In genomic region chr12:69420716-69421115, GRCm38 (mm10) we compare ENCODE assay signal across 27 mouse cellular contexts. TPM values are rescaled to one million over a fixed set of nuclear protein-coding genes. Genes with fewer than 3 reads are reported as not detected.
DNase-seq lines count a peak whose midpoint lies in the region; TF ChIP-seq lines count a peak whose summit lies in the region.
"Had no signal": no experiment of that assay in that cellular context is flagged by ENCODE, and none has a peak within 500 bp of the region (broad histone marks: within the 10 kb centered on the region; RNA-seq: fewer than 3 reads in every experiment).

No protein-coding gene starts in this region.

- WGBS in limb, embryonic 10.5 days, result 82% methylated on average over 3 of the region's 3 CpGs
- 48% methylated on average over 2 of the region's 3 CpGs for WGBS in heart, embryonic 10.5 days

- peak overlapping the region; percentile 39 for H3K27ac ChIP-seq in CH12.LX (ENCODE audit: insufficient read depth, low read depth)
- no peak overlapping the region for H3K27ac ChIP-seq in limb, embryonic 10.5 days
- no peak overlapping the region for H3K27ac ChIP-seq in heart, embryonic 10.5 days
- H3K27ac ChIP-seq: embryonic facial prominence, embryonic 15.5 days; heart, embryonic 13.5 days; hindbrain, embryonic 12.5 days; limb, embryonic 15.5 days; liver, embryonic 14.5 days; lung, embryonic 15.5 days; midbrain, embryonic 15.5 days; neural tube, embryonic 15.5 days had no signal

- TF ChIP-seq RAD21 in CH12.LX (IDR thresholded peaks at IDR 0.05; ENCODE audit: low read depth, low read length), result no peak

- TF ChIP-seq POLR2A in CH12.LX (IDR thresholded peaks at IDR 0.05; ENCODE audit: low read depth, low read length), result no peak

- peaks cover 0 to 4% of the 10 kb centered on the region in 2 experiments for H3K36me3 ChIP-seq in CH12.LX (replicated peaks in 1 of 2; ENCODE audit: control insufficient read depth in 1 of 2, insufficient read depth in 1 of 2, low read length in 1 of 2)
- no peaks in the 10 kb centered on the region for H3K36me3 ChIP-seq in limb, embryonic 10.5 days
- H3K36me3 ChIP-seq in heart, embryonic 10.5 days, result no peaks in the 10 kb centered on the region
- H3K36me3 ChIP-seq: embryonic facial prominence, embryonic 15.5 days; heart, embryonic 13.5 days; hindbrain, embryonic 12.5 days; limb, embryonic 15.5 days; lung, embryonic 15.5 days; midbrain, embryonic 15.5 days; neural tube, embryonic 15.5 days had no signal

- peak overlapping the region in 2 of 3 experiments; percentile 7 to 16 for H3K4me3 ChIP-seq in CH12.LX (replicated peaks in 1 of 3; ENCODE audit: low read depth in 2 of 3, low read length in 2 of 3, poor library complexity in 1 of 3)
- H3K4me3 ChIP-seq in limb, embryonic 10.5 days, result no peak overlapping the region
- no peak overlapping the region for H3K4me3 ChIP-seq in heart, embryonic 10.5 days
- H3K4me3 ChIP-seq: embryonic facial prominence, embryonic 15.5 days; heart, embryonic 13.5 days; hindbrain, embryonic 12.5 days; limb, embryonic 15.5 days; lung, embryonic 15.5 days; midbrain, embryonic 15.5 days; myocyte; neural tube, embryonic 15.5 days had no signal

- no peak for TF ChIP-seq EP300 in CH12.LX (IDR thresholded peaks at IDR 0.05; ENCODE audit: low read length)

- H3K9ac ChIP-seq in CH12.LX (ENCODE audit: insufficient read depth, low read depth), result peak overlapping the region; percentile 82
- H3K9ac ChIP-seq: embryonic facial prominence, embryonic 15.5 days; heart, embryonic 13.5 days; hindbrain, embryonic 12.5 days; limb, embryonic 15.5 days; liver, embryonic 14.5 days; lung, embryonic 15.5 days; midbrain, embryonic 15.5 days; neural tube, embryonic 15.5 days had no signal

- dilution Hi-C loops in CH12.LX (cut with MboI; ENCODE audit: extremely low pct_ligation_motif_present, extremely low pct_unique_long_range_greater_than_20kb, low sequenced_read_pairs), result no loop called here

- peak overlapping the region; percentile 57 for H3K4me2 ChIP-seq in CH12.LX (ENCODE audit: insufficient read depth, low read depth, poor library complexity, severe bottlenecking)
- H3K4me2 ChIP-seq: embryonic facial prominence, embryonic 15.5 days; heart, embryonic 13.5 days; hindbrain, embryonic 12.5 days; limb, embryonic 15.5 days; lung, embryonic 15.5 days; midbrain, embryonic 15.5 days; neural tube, embryonic 15.5 days had no signal

- intact Hi-C loops in heart, postnatal 25 days (cut with DNase I), result no loop called here

- no peak for TF ChIP-seq CTCF in CH12.LX (conservative IDR thresholded peaks at IDR 0.05 in 1 of 2, IDR thresholded peaks at IDR 0.05 in 1 of 2; ENCODE audit: low read depth in 2 of 2, low read length in 2 of 2)

- peak; percentile 78 for DNase-seq in heart, adult 11 months
- no peak for DNase-seq in heart, postnatal 25 days (ENCODE audit: low spot score)
- peak; percentile 63 to 64 for DNase-seq in B cell, adult 2 months
- DNase-seq in CH12.LX (ENCODE audit: extremely low read depth), result no peak
- peak; percentile 48 to 53 for DNase-seq in natural killer cell, adult 2 months (ENCODE audit: low spot score in 2 of 2)
- no peak for DNase-seq in limb, embryonic 10.5 days (ENCODE audit: low spot score)
- no peak for DNase-seq in heart, embryonic 10.5 days (ENCODE audit: low spot score)
- DNase-seq: adrenal gland, adult 8-10 months; cerebellum, adult 9-10 months; gastrocnemius, postnatal 10 days; heart, postnatal 14 days; kidney, adult 11 months; kidney, postnatal 4 days; lung, postnatal 36 days; right cerebral cortex, adult 18-20 months; right cerebral cortex, postnatal 4 days had no signal

- in situ Hi-C loops in CH12.LX (cut with MboI; ENCODE audit: low pct_ligation_motif_present, low pct_unique_long_range_greater_than_20kb, low sequenced_read_pairs), result no loop called here

- no peaks in the 10 kb centered on the region for H3K27me3 ChIP-seq in CH12.LX (replicated peaks)
- no peaks in the 10 kb centered on the region for H3K27me3 ChIP-seq in limb, embryonic 10.5 days (ENCODE audit: low read depth, poor library complexity, severe bottlenecking)
- no peaks in the 10 kb centered on the region for H3K27me3 ChIP-seq in heart, embryonic 10.5 days (ENCODE audit: insufficient read depth, poor library complexity, severe bottlenecking)
- H3K27me3 ChIP-seq: embryonic facial prominence, embryonic 15.5 days; heart, embryonic 13.5 days; hindbrain, embryonic 12.5 days; limb, embryonic 15.5 days; lung, embryonic 15.5 days; midbrain, embryonic 15.5 days; neural tube, embryonic 15.5 days; Patski had no signal

- peaks cover 24 to 68% of the 10 kb centered on the region in 2 experiments for H3K4me1 ChIP-seq in CH12.LX (ENCODE audit: control insufficient read depth in 1 of 2, insufficient read depth in 2 of 2)
- peaks cover 34% of the 10 kb centered on the region for H3K4me1 ChIP-seq in limb, embryonic 10.5 days
- peaks cover 15% of the 10 kb centered on the region for H3K4me1 ChIP-seq in heart, embryonic 10.5 days
- H3K4me1 ChIP-seq: neural tube, embryonic 15.5 days had no signal

- H3K9me3 ChIP-seq in CH12.LX (replicated peaks; ENCODE audit: low read length), result peaks cover 2% of the 10 kb centered on the region
- H3K9me3 ChIP-seq in limb, embryonic 10.5 days (replicated peaks), result no peaks in the 10 kb centered on the region
- H3K9me3 ChIP-seq in heart, embryonic 10.5 days, result no peaks in the 10 kb centered on the region
- H3K9me3 ChIP-seq: embryonic facial prominence, embryonic 15.5 days; heart, embryonic 13.5 days; limb, embryonic 15.5 days; lung, embryonic 15.5 days; midbrain, embryonic 15.5 days; neural tube, embryonic 15.5 days had no signal

- H3K79me2 ChIP-seq in CH12.LX (replicated peaks; ENCODE audit: control insufficient read depth, extremely low read depth, insufficient read depth, poor library complexity, severe bottlenecking), result no peaks in the 10 kb centered on the region

TF ChIP-seq in CH12.LX, 34 proteins besides CTCF, POLR2A, EP300 and RAD21:
- peak; percentile 70 for TF ChIP-seq TBP (conservative IDR thresholded peaks at IDR 0.05; ENCODE audit: low read depth, low read length)
- peak; percentile 33; the same call in 1 of the 2 replicates for TF ChIP-seq ETS1 (conservative IDR thresholded peaks at IDR 0.05; ENCODE audit: low read depth, low read length)
- no peak for TF ChIP-seq HCFC1 (IDR thresholded peaks at IDR 0.05; ENCODE audit: low read depth, low read length)
- TF ChIP-seq BHLHE40 (IDR thresholded peaks at IDR 0.05; ENCODE audit: low read depth, low read length), result peak; percentile 78
- TF ChIP-seq TCF12 (IDR thresholded peaks at IDR 0.05; ENCODE audit: low read depth, low read length), result 0 out of 2 replicates have a peak, but pooled peaks have one; percentile 24
- TF ChIP-seq IRF4 (IDR thresholded peaks at IDR 0.05; ENCODE audit: low read depth, low read length), result peak; percentile 31; the same call in 1 of the 2 replicates
- no peak for TF ChIP-seq JUND (conservative IDR thresholded peaks at IDR 0.05; ENCODE audit: low read depth, low read length)
- 0 out of 2 replicates have a peak, but pooled peaks have one; percentile 27 for TF ChIP-seq ELF1 (IDR thresholded peaks at IDR 0.05; ENCODE audit: low read depth, low read length)

RNA-seq across cellular contexts. Expression of gene Gm9887, which starts 48.5 kb away (rescaled TPM):
- under 1 TPM; 0.60 to 0.61 TPM for total RNA-seq in heart, postnatal 25 days (2021)
- total RNA-seq in CH12.LX (2012; rRNA removed) (4.3 TPM in 2 replicates), CH12.LX (2014; rRNA removed) (not detected in 2 replicates)
- polyA plus RNA-seq in CH12.LX (2012; ENCODE audit: insufficient read length, low read depth), result 3.4 and 4.3 TPM in 2 replicates
- polyA plus RNA-seq in limb, embryonic 10.5 days (2016; fragmentation: Nextera tagmentation; extraction: Ambion mirVana), result 1.4 and 1.7 TPM in 2 replicates
- 0.95 and 1.8 TPM in 2 replicates for polyA plus RNA-seq in heart, embryonic 10.5 days (2016; fragmentation: Nextera tagmentation; extraction: Ambion mirVana)
- total RNA-seq: granulocyte monocyte progenitor cell, adult 5-6 weeks had no signal

RNA-seq across cellular contexts. Expression of gene Arf6, which starts 48.8 kb away (rescaled TPM):
- total RNA-seq in heart, postnatal 25 days (2021), result 10 to 100 TPM; 40.5 to 43.7 TPM
- 273 and 312 TPM in 2 replicates for total RNA-seq in CH12.LX (2012; rRNA removed)
- 308 and 375 TPM in 2 replicates for total RNA-seq in CH12.LX (2014; rRNA removed)
- polyA plus RNA-seq in CH12.LX (2012; ENCODE audit: insufficient read length, low read depth), result 224 and 258 TPM in 2 replicates
- polyA plus RNA-seq in limb, embryonic 10.5 days (2016; fragmentation: Nextera tagmentation; extraction: Ambion mirVana), result 45.6 and 50.3 TPM in 2 replicates
- 37.1 and 50.4 TPM in 2 replicates for polyA plus RNA-seq in heart, embryonic 10.5 days (2016; fragmentation: Nextera tagmentation; extraction: Ambion mirVana)

Comparison
In these comparisons a context has a peak if more than half of its experiments do, and no peak if none do; other contexts are left out.
1. DNase-seq: peak in heart, adult 11 months (single experiment), B cell, adult 2 months (2 of 2) and natural killer cell, adult 2 months (2 of 2); none in heart, postnatal 25 days (single experiment), CH12.LX (single experiment), limb, embryonic 10.5 days (single experiment) and heart, embryonic 10.5 days (single experiment).
2. H3K4me3 ChIP-seq: peak in CH12.LX (2 of 3); none in limb, embryonic 10.5 days (single experiment) and heart, embryonic 10.5 days (single experiment).